Mouse (Mus musculus) thymus, adult 2 months (tissue): ENCODE results near the gene Mcoln1.

Experiments used
- CTCF ChIP-seq: fragments of 200-500 bp; IDR thresholded peaks from 2 replicates; pipeline ENCODE4 v1.5.1; 2012; ENCODE audit warnings: mild to moderate bottlenecking, control low read depth, low read length, moderate library complexity, borderline replicate concordance; ENCODE audit not compliant: control insufficient read depth, poor library complexity, insufficient read depth; ENCODE audit errors: extremely low read depth
- POLR2A ChIP-seq: fragments of 200-500 bp; IDR thresholded peaks from 2 replicates; pipeline ENCODE4 v1.6.1; 2012; ENCODE audit warnings: mild to moderate bottlenecking, low read length, control low read depth, moderate library complexity; ENCODE audit not compliant: control insufficient read depth, poor library complexity, insufficient read depth; ENCODE audit errors: extremely low read depth

GRCm38 (mm10) chr8:3498583-3498982 is 1.7 kb upstream of the Mcoln1 start:
- TF ChIP-seq CTCF (no peak), POLR2A (no peak)
